Mouse (Mus musculus) CH12.LX (cell line): Measurements from ENCODE around the gene Cryzl2.

ENCODE experiments used
- CTCF ChIP-seq, 2 experiments: IDR thresholded peaks in 1 of 2; conservative IDR thresholded peaks in 1 of 2; 2 replicates each; pipeline ENCODE4 v1.5.1; 2011 to 2012; ENCODE audit warnings: low read depth in 2 of 2, low read length in 2 of 2, improper control_type of control experiment in 1 of 2, inconsistent platforms in 1 of 2, mild to moderate bottlenecking in 1 of 2, moderate library complexity in 1 of 2
- EP300 ChIP-seq: IDR thresholded peaks from 2 replicates; pipeline ENCODE4 v1.6.1; 2011; ENCODE audit warnings: low read length, improper control_type of control experiment
- ETS1 ChIP-seq: conservative IDR thresholded peaks from 2 replicates; pipeline ENCODE4 v1.6.1; 2012; ENCODE audit warnings: low read depth, mild to moderate bottlenecking, inconsistent platforms, low read length, improper control_type of control experiment, moderate library complexity
- JUND ChIP-seq: conservative IDR thresholded peaks from 2 replicates; pipeline ENCODE4 v1.6.1; 2011; ENCODE audit warnings: low read depth, low read length, improper control_type of control experiment
- KAT2A ChIP-seq: IDR thresholded peaks from 2 replicates; pipeline ENCODE4 v1.6.1; 2012; ENCODE audit warnings: low read length, improper control_type of control experiment, inconsistent platforms; ENCODE audit not compliant: insufficient replicate concordance
- MAX ChIP-seq: IDR thresholded peaks from 2 replicates; pipeline ENCODE4 v1.6.1; 2011; ENCODE audit warnings: low read length, improper control_type of control experiment
- MXI1 ChIP-seq: IDR thresholded peaks from 2 replicates; pipeline ENCODE4 v1.6.1; 2011; ENCODE audit warnings: mild to moderate bottlenecking, low read depth, low read length, improper control_type of control experiment
- MYC ChIP-seq: IDR thresholded peaks from 2 replicates; pipeline ENCODE4 v1.6.1; 2011; ENCODE audit warnings: low read depth, mild to moderate bottlenecking, improper control_type of control experiment, low read length
- NELFE ChIP-seq: IDR thresholded peaks from 2 replicates; pipeline ENCODE4 v1.6.1; 2011; ENCODE audit warnings: low read depth, low read length, improper control_type of control experiment
- POLR2A ChIP-seq: IDR thresholded peaks from 2 replicates; pipeline ENCODE4 v1.6.1; 2011; ENCODE audit warnings: low read depth, mild to moderate bottlenecking, improper control_type of control experiment, low read length
- SMC3 ChIP-seq: IDR thresholded peaks from 2 replicates; pipeline ENCODE4 v1.6.1; 2011; ENCODE audit warnings: low read depth, low read length, improper control_type of control experiment
- TCF12 ChIP-seq: IDR thresholded peaks from 2 replicates; pipeline ENCODE4 v1.6.1; 2014; ENCODE audit warnings: low read depth, mild to moderate bottlenecking, inconsistent platforms, low read length, improper control_type of control experiment
- ZKSCAN1 ChIP-seq: IDR thresholded peaks from 2 replicates; pipeline ENCODE4 v1.6.1; 2012; ENCODE audit warnings: low read depth, inconsistent platforms, low read length, improper control_type of control experiment, borderline replicate concordance

DNA sequence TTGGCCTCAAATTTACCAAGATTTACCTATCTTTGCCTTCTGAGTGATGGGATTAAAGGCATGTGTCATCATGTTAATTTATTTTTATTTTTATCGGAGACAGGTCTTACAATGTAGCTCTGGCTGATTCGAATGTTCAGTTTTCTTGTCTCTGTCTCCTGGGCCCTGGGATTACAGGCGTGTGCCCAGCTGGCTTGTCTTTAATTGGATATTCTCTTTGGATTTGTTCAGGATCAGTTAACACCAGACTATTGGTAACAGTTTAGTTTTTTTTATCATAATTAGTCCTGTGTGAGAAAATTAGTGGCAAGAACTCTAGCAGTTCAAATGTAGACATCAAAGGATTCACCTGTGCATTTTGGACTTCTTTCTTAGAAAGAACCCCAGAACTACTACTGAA is 588 bp upstream of the Cryzl2 start:
- no peak for TF ChIP-seq ZKSCAN1
- TF ChIP-seq MAX, result no peak
- TF ChIP-seq EP300, result no peak
- no peak for TF ChIP-seq CTCF (conservative IDR thresholded peaks at IDR 0.05 in 1 of 2, IDR thresholded peaks at IDR 0.05 in 1 of 2; ENCODE audit: low read depth in 2 of 2, low read length in 2 of 2)
- no peak for TF ChIP-seq MYC
- TF ChIP-seq POLR2A, result no peak
- TF ChIP-seq JUND, result no peak
- TF ChIP-seq MXI1, result no peak
- no peak for TF ChIP-seq ETS1
- no peak for TF ChIP-seq NELFE
- TF ChIP-seq TCF12, result no peak
- TF ChIP-seq SMC3, result no peak
- TF ChIP-seq KAT2A, result no peak
